Mouse (Mus musculus): ENCODE data around the gene Olfr329-ps. TPM values are rescaled to one million over a fixed set of nuclear protein-coding genes. Genes with fewer than 3 reads are reported as not detected.
A peak's percentile ranks its signal among the peaks of the same experiment; 100 is the strongest.
"Not testable (repeated sequence)": the region's sequence is repeated elsewhere in the genome, so short reads cannot be mapped to it uniquely, and the experiment has no call there.

Gene Olfr329-ps
- 1 to 10 TPM in 1 of 4 experiments, under 1 TPM in 3; 0.22 to 1.2 (median 0.71) TPM for total RNA-seq (2022)

DNA sequence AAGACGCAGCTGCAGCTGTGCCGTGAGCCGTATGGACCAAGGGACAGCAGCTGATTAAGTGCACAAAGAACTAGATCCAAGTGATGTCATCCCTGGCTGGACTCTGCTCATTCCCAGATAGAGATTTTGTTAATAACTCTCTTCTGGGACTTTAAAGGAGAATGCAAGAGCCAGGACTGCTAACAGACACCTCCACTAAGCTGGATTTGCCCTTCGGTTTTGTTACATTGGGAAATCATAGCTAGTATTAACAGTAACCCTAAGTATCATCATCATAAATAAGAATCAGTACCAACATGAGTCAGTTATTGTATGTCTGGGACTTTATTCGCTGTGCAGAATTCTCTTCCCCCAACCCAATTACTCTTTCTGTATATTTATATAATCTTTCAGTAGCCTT, at the start of gene Olfr329-ps:
Gene Olfr329-ps, minus strand, starts transcription at position 101 of the 400 bp plus-strand sequence.
- no peak for DNase-seq

DNA sequence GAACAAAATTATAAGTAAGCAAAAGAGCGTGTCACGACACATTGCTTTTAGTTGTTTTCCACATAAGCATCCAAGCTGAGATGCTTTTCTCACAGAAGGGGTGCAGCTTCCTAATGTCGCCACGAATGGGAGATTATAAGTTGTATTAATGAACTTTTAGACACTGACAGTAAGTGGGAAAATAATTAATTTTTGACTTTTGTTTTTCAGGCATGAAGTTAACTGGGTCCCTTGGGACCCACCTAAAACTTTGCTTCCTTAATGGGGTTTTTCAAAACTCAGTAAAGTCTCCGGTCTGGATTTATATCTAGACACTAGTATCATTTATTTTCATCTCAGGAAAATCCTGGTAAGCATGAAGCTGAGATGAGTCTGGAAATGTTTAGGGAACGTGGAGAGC, 48.6 kb upstream of the Olfr329-ps start, which contains the start of gene Olfr324:
Gene Olfr324, plus strand, starts transcription at position 301 of the 400 bp plus-strand sequence.
- no peak for DNase-seq

DNA sequence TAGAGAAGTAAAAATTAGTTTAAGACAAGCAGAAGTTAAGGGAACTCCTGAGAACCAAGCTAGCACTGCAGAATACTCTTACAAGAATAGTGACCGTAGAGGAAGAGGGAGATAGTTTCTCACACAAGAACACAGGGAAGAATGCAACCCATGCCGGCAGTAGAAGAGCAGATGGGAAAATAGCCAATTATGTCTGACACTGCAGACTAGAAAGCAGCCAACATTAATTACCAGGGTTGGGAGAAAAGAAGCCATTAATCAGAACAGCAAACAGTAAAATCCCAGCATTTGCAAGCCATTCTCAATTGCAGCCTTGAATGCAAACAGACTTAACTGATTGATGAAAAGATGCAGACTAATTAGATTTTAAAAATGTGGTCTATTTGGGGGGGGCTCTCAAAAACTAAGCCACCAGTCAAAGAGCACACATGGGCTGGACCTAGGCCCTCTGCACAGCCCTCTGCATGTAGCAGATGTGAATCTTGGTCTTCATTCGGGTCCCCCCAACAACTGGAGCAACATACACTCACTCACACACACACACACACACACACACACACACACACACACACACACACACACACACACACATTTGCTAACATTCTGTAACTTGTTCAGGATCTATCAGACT, 42.5 kb upstream of the Olfr329-ps start:
- no peak for DNase-seq

DNA sequence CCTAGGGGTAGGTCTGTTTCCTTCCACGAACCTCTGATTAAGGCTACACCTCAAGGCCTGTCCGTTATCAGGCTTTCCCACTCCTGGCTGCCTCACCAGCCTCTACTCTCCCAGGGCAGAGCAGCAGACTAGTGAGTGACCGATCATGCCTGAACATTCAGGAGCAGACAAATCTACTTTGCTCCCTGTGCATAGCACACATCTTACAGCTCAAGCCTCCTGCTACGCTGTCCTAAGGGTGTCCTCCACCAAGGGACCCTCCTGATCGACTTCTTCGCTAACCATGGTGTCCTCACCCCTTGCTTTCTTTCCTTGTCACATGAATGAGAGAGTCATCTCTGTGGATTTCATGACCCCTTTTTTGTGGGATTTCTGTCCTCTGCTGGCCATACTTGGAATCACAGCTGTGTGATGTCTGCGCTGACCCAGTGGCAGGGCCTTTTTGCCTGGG, 41.7 kb upstream of the Olfr329-ps start:
- DNase-seq: no peak

DNA sequence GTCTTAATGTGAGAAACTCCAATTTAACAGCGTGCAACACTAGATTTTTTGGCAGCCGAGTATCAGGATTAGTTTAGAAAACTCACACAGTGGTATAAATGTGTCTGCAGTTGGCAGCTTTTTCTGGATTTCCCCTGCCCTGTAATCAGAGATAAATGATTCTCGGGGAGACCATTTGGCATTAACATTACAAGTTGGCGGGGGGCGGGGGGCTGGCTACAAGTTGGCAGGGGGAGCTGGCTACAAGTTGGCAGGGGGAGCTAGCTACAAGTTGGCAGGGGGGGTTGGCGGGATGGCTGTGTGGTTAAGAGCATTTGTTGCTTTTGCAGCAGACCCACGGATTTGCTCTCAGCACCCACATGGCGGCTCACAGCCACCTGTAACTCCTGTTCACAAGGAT, 32.4 kb upstream of the Olfr329-ps start:
- no peak for DNase-seq

DNA sequence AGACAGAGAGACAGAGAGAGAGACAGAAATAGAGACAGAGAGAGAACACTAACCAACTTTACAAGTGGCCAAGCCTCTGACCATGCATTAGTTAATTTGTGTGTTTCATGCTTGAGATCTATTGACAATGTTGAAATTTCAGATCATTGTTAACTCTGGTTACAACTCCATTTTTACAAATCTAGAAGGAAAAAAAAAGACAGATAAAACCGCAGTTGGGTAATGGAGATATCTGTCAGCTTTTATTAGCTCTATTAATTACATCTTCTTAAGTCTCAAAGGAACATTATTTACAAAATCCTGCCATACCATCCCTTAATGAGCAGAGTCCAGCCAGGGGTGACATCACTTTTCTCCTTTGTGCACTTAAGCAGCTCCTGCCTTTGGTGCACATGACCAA, 31.2 kb upstream of the Olfr329-ps start, which contains the start of gene Olfr325:
Gene Olfr325, plus strand, starts transcription at position 301 of the 400 bp plus-strand sequence.
- DNase-seq: no peak

DNA sequence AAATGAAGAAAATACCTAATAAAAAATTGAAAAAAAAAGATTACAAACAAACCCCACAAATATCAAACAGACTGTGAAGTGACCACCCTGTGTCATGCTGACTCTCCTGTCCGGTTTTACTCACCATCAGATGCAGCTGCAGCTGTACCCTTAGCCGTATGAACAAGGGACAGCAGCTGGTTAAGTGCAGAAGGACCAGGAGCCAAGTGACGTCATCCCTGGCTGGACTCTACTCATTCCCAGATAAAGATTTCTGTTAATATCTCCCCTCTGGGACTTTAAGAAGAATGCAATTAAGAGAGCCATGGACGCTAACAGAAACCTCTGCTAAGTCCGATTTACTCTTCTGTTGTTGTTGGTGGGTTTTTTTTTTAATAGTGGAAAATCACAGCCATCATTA, 24.2 kb upstream of the Olfr329-ps start, which contains the start of gene Olfr224:
Gene Olfr224, minus strand, starts transcription at position 149 of the 400 bp plus-strand sequence.
- no peak for DNase-seq

DNA sequence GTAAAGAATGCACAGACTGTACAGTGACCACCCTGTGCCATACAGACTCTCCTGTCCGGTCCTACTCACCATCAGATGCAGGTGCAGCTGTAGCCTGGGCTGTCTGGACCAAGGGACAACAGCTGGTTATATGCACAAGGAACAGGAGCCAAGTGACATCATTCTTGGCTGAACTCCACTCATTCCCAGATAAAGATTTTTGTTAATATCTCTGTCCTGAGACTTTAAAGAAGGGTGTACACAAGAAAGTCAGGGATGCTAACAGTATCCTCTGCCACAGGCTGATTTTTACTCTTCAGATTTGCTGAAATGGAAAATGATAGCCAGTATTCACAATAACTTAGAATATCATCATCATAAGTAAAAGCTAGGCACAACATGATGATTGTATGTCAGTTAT, 9.3 kb upstream of the Olfr329-ps start, which contains the start of gene Olfr328:
Gene Olfr328, minus strand, starts transcription at position 101 of the 400 bp plus-strand sequence.
- no peak for DNase-seq

DNA sequence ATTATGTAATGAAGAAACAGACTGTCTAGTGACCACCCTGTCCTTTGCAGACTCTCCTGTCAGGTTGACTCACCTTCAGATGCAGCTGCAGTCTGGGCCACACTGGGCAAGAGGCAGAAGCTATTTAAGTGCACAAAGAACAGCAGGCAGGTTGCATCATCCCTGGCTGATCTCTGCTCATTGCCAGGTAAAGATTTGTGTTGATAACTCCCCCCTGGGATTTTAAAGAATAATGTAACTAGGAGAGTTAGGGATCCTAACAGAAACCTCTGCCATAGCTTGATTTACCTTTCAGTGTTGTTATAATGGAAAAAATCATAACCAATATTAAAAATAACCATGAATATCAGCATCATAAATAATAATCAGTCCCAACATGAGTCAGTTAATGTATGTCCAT, 11.5 kb downstream of the Olfr329-ps start, which contains the start of gene Olfr330:
Gene Olfr330, minus strand, starts transcription at position 101 of the 400 bp plus-strand sequence.
- DNase-seq: not testable (repeated sequence)

DNA sequence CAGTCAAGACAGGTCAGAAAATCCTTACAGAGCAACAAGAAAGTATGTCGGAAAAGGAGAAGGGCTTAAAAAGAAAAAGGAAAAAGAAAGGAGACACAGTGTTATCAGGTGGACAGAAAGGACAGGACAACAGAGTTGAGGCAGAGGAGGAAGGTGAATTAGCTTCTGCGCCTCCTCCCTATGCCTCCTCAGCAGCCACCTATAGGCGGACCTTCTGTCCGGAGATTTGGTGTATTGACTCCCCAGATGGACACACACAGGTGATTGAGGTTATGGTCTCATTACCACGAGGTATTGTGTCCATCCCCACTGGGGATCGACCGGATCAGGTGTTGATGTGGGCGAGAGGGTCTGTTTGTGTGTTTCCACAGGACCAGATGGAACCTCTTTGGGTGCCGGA, 26.5 kb downstream of the Olfr329-ps start:
- peak; percentile 15 for DNase-seq

DNA sequence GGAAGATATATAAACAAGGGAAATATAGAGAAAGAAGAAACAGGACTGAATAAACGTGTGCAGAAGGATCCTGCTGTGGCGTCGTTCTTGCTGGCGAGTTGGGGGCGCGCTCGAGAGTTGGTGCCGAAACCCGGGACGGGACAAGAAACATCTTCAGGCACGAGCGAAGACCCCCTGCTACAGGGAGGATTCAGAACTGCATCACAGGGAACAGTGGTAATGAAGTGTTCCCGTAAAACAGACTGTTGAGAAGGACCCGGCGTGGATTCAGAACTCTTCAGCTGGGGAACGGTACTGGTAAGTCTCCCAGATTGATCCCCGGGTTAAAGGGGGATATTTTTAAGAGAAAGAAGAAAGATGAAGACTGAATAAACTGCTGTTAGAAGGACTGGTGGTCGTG, 27.3 kb downstream of the Olfr329-ps start:
- DNase-seq: peak; percentile 65

DNA sequence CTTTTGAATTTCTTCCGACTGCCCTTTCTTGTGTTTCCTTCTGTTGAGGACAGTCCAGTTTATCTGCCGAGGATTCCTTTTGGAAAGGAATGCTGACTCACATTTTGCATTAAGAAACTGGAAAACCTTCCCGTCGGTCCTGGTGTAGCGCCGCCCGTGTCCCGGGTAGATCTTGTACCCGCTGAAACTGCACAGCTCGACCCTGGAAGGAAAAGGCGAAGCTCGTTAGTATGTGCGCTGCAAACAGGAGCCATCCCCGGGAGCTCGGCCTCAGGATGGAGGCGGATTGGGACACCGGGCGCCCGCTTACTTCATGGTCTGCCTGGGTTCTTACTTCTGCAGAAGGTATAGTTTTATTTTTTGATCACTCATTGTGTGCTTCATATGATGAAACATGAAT, 37.2 kb downstream of the Olfr329-ps start:
- not testable (repeated sequence) for DNase-seq

DNA sequence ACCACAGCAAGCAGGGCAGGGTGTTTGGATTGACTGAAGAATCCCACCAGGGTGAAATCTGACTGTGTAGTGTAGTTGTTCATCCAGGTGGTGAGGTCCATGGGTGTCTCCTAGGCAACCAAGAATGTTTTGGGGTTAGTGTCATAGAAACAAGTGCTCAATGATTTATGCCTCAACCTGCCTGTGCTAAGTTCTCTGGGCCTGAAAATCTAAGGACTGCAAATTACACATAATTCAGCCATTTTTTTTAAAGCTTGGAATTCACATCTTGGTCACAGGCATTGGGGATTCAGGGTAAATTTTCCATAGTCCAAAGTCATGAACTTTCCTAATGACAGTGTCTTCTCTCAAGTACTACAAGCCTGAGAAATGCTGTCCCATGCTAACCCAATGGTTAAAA, 43.8 kb downstream of the Olfr329-ps start, which contains the start of gene Olfr331:
Gene Olfr331, minus strand, starts transcription at position 101 of the 400 bp plus-strand sequence.
- DNase-seq: not testable (repeated sequence)

DNA sequence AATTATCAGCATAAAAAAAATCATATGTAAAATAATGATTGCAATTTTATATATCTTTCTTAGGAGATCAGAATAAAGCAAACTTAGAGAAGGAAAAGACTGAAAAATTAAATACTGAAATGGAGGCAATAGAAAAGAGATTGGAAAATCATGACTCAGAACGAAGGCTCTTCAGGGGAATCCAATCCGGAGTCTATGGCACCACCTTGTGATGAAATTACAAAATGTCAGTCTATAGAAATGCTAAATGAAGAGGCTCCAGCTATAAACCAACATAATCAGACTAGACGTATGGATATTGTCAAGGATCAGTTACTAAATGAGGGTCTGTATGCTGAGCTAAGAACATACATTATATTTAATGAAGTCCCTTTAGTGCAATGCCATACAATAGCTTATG, 46.9 kb downstream of the Olfr329-ps start:
- no peak for DNase-seq

DNA sequence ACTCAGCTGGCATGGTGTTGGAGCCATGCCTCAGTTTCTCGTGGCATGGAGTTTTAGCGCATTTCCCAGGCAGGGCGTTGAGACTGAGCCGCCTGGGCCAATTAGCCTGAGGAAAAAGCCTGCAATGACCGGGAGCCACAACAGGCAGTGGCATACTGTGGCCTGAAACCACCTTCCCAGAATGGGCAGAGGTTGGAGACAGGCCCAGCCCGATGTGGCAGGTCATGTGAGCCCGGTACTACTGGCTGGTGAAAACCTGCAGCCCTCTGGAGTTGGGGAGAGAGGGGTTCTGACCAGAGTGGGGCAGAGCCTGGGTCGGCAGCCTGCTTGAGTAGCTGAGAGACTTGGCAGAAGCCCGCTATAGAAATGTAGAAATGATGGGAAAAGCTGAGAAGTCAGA, 47.5 kb downstream of the Olfr329-ps start:
- no peak for DNase-seq

DNA sequence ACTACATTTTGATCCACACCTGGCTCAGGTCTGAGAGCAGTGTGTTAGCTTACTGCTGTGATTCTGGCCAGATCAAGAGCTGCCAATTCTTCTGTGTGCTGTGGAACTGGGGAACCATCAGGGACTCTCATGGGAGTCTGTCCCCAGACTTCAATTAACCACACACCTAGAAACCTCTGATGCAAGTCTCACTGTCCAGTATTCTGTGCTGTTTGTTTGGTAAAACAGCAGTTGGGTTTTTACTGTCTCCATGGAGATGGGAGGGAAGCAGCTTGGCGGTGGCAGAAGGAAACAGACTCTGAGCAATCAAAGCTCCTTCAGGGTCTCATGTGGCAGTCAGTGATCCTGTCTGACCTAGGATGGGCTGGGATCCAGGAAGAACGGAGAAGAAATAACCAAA, 53.8 kb downstream of the Olfr329-ps start, which contains the start of gene Olfr332:
Gene Olfr332, minus strand, starts transcription at position 101 of the 400 bp plus-strand sequence.
- DNase-seq: no peak

Other genes with a start within 250 kb of the Olfr329-ps start
- 10 to 100 TPM in 3 of 4 experiments, 1 to 10 TPM in 1; 9.6 to 26.7 (median 17.0) TPM for gene Zfp692, start 239.4 kb downstream of the Olfr329-ps start, total RNA-seq (2022)
- 10 to 100 TPM; 44.3 to 65.6 (median 54.7) TPM for gene Zfp672, start 216.1 kb downstream of the Olfr329-ps start, total RNA-seq (2022)
- gene Sh3bp5l, start 215.7 kb downstream of the Olfr329-ps start, total RNA-seq (2022): 10 to 100 TPM; 53.5 to 58.2 (median 55.9) TPM
- not detected for gene Lypd8, start 167.4 kb downstream of the Olfr329-ps start, total RNA-seq (2022)
- not detected for gene 1810065E05Rik, start 125.3 kb downstream of the Olfr329-ps start, total RNA-seq (2022)
- gene Gm12253, start 113.9 kb downstream of the Olfr329-ps start, total RNA-seq (2022): not detected
- not detected for gene Lypd9, start 93.5 kb downstream of the Olfr329-ps start, total RNA-seq (2022)
- gene Olfr30, start 84.2 kb downstream of the Olfr329-ps start, total RNA-seq (2022): not detected
- not detected for gene Olfr332, start 53.9 kb downstream of the Olfr329-ps start, total RNA-seq (2022)
- gene Olfr331, start 43.9 kb downstream of the Olfr329-ps start, total RNA-seq (2022): not detected
- gene Olfr330, start 11.6 kb downstream of the Olfr329-ps start, total RNA-seq (2022): 1 to 10 TPM in 3 of 4 experiments, under 1 TPM in 1; 0.49 to 1.8 (median 1.5) TPM
- under 1 TPM; 0.31 to 0.73 (median 0.40) TPM for gene Olfr328, start 9.2 kb upstream of the Olfr329-ps start, total RNA-seq (2022)
- not detected for gene Olfr224, start 24.1 kb upstream of the Olfr329-ps start, total RNA-seq (2022)
- gene Olfr325, start 31.3 kb upstream of the Olfr329-ps start, total RNA-seq (2022): not detected
- not detected for gene Olfr324, start 48.7 kb upstream of the Olfr329-ps start, total RNA-seq (2022)
- not detected for gene 2210407C18Rik, start 69.7 kb upstream of the Olfr329-ps start, total RNA-seq (2022)
- not detected for gene Olfr323, start 84.1 kb upstream of the Olfr329-ps start, total RNA-seq (2022)
- not detected for gene Trim58, start 94.0 kb upstream of the Olfr329-ps start, total RNA-seq (2022)
- gene Olfr322, start 112.4 kb upstream of the Olfr329-ps start, total RNA-seq (2022): not detected
- gene Olfr320, start 134.7 kb upstream of the Olfr329-ps start, total RNA-seq (2022): not detected
- gene Olfr319, start 152.7 kb upstream of the Olfr329-ps start, total RNA-seq (2022): not detected
- not detected for gene Olfr318, start 177.6 kb upstream of the Olfr329-ps start, total RNA-seq (2022)
- not detected for gene Olfr317, start 192.8 kb upstream of the Olfr329-ps start, total RNA-seq (2022)
- gene Olfr316, start 206.3 kb upstream of the Olfr329-ps start, total RNA-seq (2022): not detected
- gene Olfr315, start 226.8 kb upstream of the Olfr329-ps start, total RNA-seq (2022): not detected
- gene Olfr314, start 236.5 kb upstream of the Olfr329-ps start, total RNA-seq (2022): not detected